In the genomic region with DNA sequence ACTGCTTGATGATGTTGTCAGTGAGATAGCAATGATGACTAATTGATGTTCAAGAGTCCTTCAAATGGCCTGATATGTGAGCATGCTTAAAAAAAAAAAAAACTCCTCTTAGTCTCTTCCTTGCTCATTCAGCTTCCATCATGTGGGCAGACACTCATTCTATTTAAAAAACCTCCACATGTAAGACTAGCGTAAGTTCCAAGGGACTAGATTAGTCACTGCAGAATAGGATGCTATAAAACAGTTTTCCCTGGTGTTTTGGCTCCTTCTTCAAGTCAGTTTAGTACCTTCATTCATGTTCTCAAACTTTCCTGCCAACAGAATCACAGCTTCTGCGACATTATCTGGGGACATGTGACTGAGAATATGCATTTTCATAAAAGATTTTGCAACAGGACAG, we compare ENCODE assay signal across 18 mouse cellular contexts.
"Had no signal": no experiment of that assay in that cellular context is flagged by ENCODE, and none has a peak within 500 bp of the region (broad histone marks: within the 10 kb centered on the region; RNA-seq: fewer than 3 reads in every experiment).

No protein-coding gene starts in this region.

- ATAC-seq: hindbrain, postnatal 0 days; intestine, embryonic 16.5 days; liver, embryonic 12.5 days had no signal

- DNase-seq: gastrocnemius, adult 2 months; gastrocnemius, postnatal 10 days; gastrocnemius, postnatal 36 days; heart, adult 11 months; heart, adult 2 months; heart, postnatal 14 days; heart, postnatal 36 days; kidney, adult 11 months; kidney, adult 2 months; kidney, adult 9 months; kidney, postnatal 14 days; kidney, postnatal 36 days; layer of hippocampus, adult 9-11 months; layer of hippocampus, postnatal 36 days; left cerebral cortex, postnatal 4 days had no signal
